Comparison of ENCODE assay signal across 26 mouse cellular contexts in genomic region chr4:4300189-4300879, GRCm38 (mm10).
DNase-seq lines count a peak whose midpoint lies in the region; ATAC-seq and TF ChIP-seq lines count a peak whose summit lies in the region.
"Had no signal": no experiment of that assay in that cellular context is flagged by ENCODE, and none has a peak within 500 bp of the region (broad histone marks: within the 10 kb centered on the region; RNA-seq: fewer than 3 reads in every experiment).

No protein-coding gene starts in this region.

- WGBS in limb, embryonic 14.5 days = 40% methylated on average over 10 of the region's 10 CpGs
- WGBS in limb, embryonic 10.5 days = 85% methylated on average over 10 of the region's 10 CpGs
- 53% methylated on average over 10 of the region's 10 CpGs for WGBS in embryonic facial prominence, embryonic 14.5 days
- 45% methylated on average over 10 of the region's 10 CpGs for WGBS in intestine, postnatal 0 days
- 86% methylated on average over 10 of the region's 10 CpGs for WGBS in kidney, embryonic 14.5 days

- DNase-seq in limb, embryonic 14.5 days (ENCODE audit: low spot score) = peak; percentile 7
- DNase-seq in limb, embryonic 10.5 days (ENCODE audit: low spot score) = no peak
- peak; percentile 23 for DNase-seq in embryonic facial prominence, embryonic 14.5 days (ENCODE audit: low spot score)
- no peak for DNase-seq in urinary bladder, postnatal 36 days (ENCODE audit: low spot score in 2 of 2)
- DNase-seq: B cell, adult 2 months; cerebellum, adult 18-20 months; cerebellum, adult 9-10 months; cerebellum, postnatal 14 days; forebrain, postnatal 0 days; gastrocnemius, postnatal 25 days; heart, adult 18-20 months; heart, postnatal 10 days; heart, postnatal 36 days had no signal

- TF ChIP-seq CTCF in intestine, postnatal 0 days (IDR thresholded peaks at IDR 0.05; ENCODE audit: low read depth) = no peak

- no peaks in the 10 kb centered on the region for H3K9me3 ChIP-seq in limb, embryonic 14.5 days (ENCODE audit: control insufficient read depth, low read length)
- no peaks in the 10 kb centered on the region for H3K9me3 ChIP-seq in limb, embryonic 10.5 days (replicated peaks)
- H3K9me3 ChIP-seq in embryonic facial prominence, embryonic 14.5 days (ENCODE audit: control insufficient read depth, low read length) = no peaks in the 10 kb centered on the region
- H3K9me3 ChIP-seq in intestine, postnatal 0 days (ENCODE audit: control insufficient read depth) = no peaks in the 10 kb centered on the region
- no peaks in the 10 kb centered on the region for H3K9me3 ChIP-seq in kidney, embryonic 14.5 days (ENCODE audit: control insufficient read depth, low read length)
- H3K9me3 ChIP-seq: embryonic facial prominence, embryonic 15.5 days; G1E; heart, embryonic 12.5 days; heart, embryonic 15.5 days; hindbrain, embryonic 10.5 days had no signal

- H3K4me3 ChIP-seq in limb, embryonic 14.5 days (replicated peaks; ENCODE audit: low read length) = no peak overlapping the region
- no peak overlapping the region for H3K4me3 ChIP-seq in limb, embryonic 10.5 days
- H3K4me3 ChIP-seq in embryonic facial prominence, embryonic 14.5 days (ENCODE audit: low read depth, low read length) = no peak overlapping the region
- no peak overlapping the region for H3K4me3 ChIP-seq in intestine, postnatal 0 days (ENCODE audit: low read depth, low read length)
- no peak overlapping the region for H3K4me3 ChIP-seq in kidney, embryonic 14.5 days (ENCODE audit: low read length)
- H3K4me3 ChIP-seq: embryonic facial prominence, embryonic 15.5 days; gastrocnemius, adult 2 months; heart, embryonic 12.5 days; heart, embryonic 15.5 days; hindbrain, embryonic 10.5 days had no signal

- no peak overlapping the region for H3K27ac ChIP-seq in limb, embryonic 14.5 days (replicated peaks; ENCODE audit: low read depth, low read length)
- no peak overlapping the region for H3K27ac ChIP-seq in limb, embryonic 10.5 days
- no peak overlapping the region for H3K27ac ChIP-seq in embryonic facial prominence, embryonic 14.5 days (replicated peaks; ENCODE audit: low read depth, low read length)
- 0 out of 2 replicates have a peak overlapping the region, but pooled peaks have one; percentile 15 for H3K27ac ChIP-seq in intestine, postnatal 0 days (ENCODE audit: low read depth, low read length)
- H3K27ac ChIP-seq in kidney, embryonic 14.5 days (ENCODE audit: low read depth, low read length) = no peak overlapping the region
- H3K27ac ChIP-seq: embryonic facial prominence, embryonic 15.5 days; gastrocnemius, adult 2 months; heart, embryonic 15.5 days; hindbrain, embryonic 10.5 days; hindbrain, embryonic 14.5 days; hindbrain, postnatal 0 days had no signal

- no peak for TF ChIP-seq POLR2A in limb, embryonic 14.5 days (IDR thresholded peaks at IDR 0.05; ENCODE audit: borderline replicate concordance, extremely low read depth, insufficient read depth, insufficient read length)

- ATAC-seq in limb, embryonic 14.5 days (ENCODE audit: low FRiP score, low read depth) = 0 out of 2 replicates have a peak, but pooled peaks have one; percentile 41
- no peak for ATAC-seq in embryonic facial prominence, embryonic 14.5 days (ENCODE audit: low read depth)
- ATAC-seq in intestine, postnatal 0 days = peak; percentile 98
- no peak for ATAC-seq in kidney, embryonic 14.5 days (ENCODE audit: low FRiP score, low TSS enrichment)
- ATAC-seq: forebrain, embryonic 14.5 days; forebrain, postnatal 0 days; hindbrain, postnatal 0 days; Patski had no signal

- no peaks in the 10 kb centered on the region for H3K27me3 ChIP-seq in limb, embryonic 14.5 days (ENCODE audit: control insufficient read depth, insufficient read depth, low read length)
- no peaks in the 10 kb centered on the region for H3K27me3 ChIP-seq in limb, embryonic 10.5 days (ENCODE audit: low read depth, poor library complexity, severe bottlenecking)
- no peaks in the 10 kb centered on the region for H3K27me3 ChIP-seq in embryonic facial prominence, embryonic 14.5 days (replicated peaks; ENCODE audit: control insufficient read depth, insufficient read depth, low read length)
- no peaks in the 10 kb centered on the region for H3K27me3 ChIP-seq in intestine, postnatal 0 days (replicated peaks; ENCODE audit: control insufficient read depth, insufficient read depth, low read length)
- H3K27me3 ChIP-seq in kidney, embryonic 14.5 days (ENCODE audit: control insufficient read depth, insufficient read depth, low read length) = no peaks in the 10 kb centered on the region
- H3K27me3 ChIP-seq: CH12.LX; embryonic facial prominence, embryonic 15.5 days; heart, embryonic 12.5 days; heart, embryonic 15.5 days; Patski had no signal

- no peaks in the 10 kb centered on the region for H3K36me3 ChIP-seq in limb, embryonic 14.5 days (ENCODE audit: control insufficient read depth, insufficient read depth, low read length)
- H3K36me3 ChIP-seq in limb, embryonic 10.5 days = no peaks in the 10 kb centered on the region
- H3K36me3 ChIP-seq in embryonic facial prominence, embryonic 14.5 days (ENCODE audit: control insufficient read depth, insufficient read depth, low read length) = no peaks in the 10 kb centered on the region
- no peaks in the 10 kb centered on the region for H3K36me3 ChIP-seq in intestine, postnatal 0 days (ENCODE audit: control insufficient read depth, insufficient read depth)
- no peaks in the 10 kb centered on the region for H3K36me3 ChIP-seq in kidney, embryonic 14.5 days (ENCODE audit: control insufficient read depth, insufficient read depth, low read length)
- H3K36me3 ChIP-seq: embryonic facial prominence, embryonic 15.5 days; G1E; heart, embryonic 12.5 days; heart, embryonic 15.5 days; hindbrain, embryonic 10.5 days had no signal

- no peak overlapping the region for H3K9ac ChIP-seq in limb, embryonic 14.5 days (ENCODE audit: low read depth, low read length, severe bottlenecking)
- H3K9ac ChIP-seq in embryonic facial prominence, embryonic 14.5 days (ENCODE audit: low read depth, low read length) = no peak overlapping the region
- H3K9ac ChIP-seq in intestine, postnatal 0 days (ENCODE audit: low read depth, low read length) = no peak overlapping the region
- H3K9ac ChIP-seq in kidney, embryonic 14.5 days (ENCODE audit: low read depth, low read length) = no peak overlapping the region
- H3K9ac ChIP-seq: embryonic facial prominence, embryonic 15.5 days; forebrain, postnatal 0 days; heart, embryonic 12.5 days; heart, embryonic 15.5 days; hindbrain, embryonic 14.5 days had no signal

- no peak overlapping the region for H3K4me2 ChIP-seq in limb, embryonic 14.5 days (replicated peaks; ENCODE audit: low read depth, low read length, severe bottlenecking)
- H3K4me2 ChIP-seq in embryonic facial prominence, embryonic 14.5 days (ENCODE audit: low read depth, low read length) = no peak overlapping the region
- H3K4me2 ChIP-seq in intestine, postnatal 0 days (replicated peaks; ENCODE audit: low read depth) = peak overlapping the region; percentile 48
- H3K4me2 ChIP-seq in kidney, embryonic 14.5 days (replicated peaks; ENCODE audit: low read depth, low read length) = no peak overlapping the region
- H3K4me2 ChIP-seq: embryonic facial prominence, embryonic 15.5 days; heart, embryonic 12.5 days; heart, embryonic 15.5 days; hindbrain, embryonic 14.5 days had no signal

- H3K4me1 ChIP-seq in limb, embryonic 14.5 days (ENCODE audit: control insufficient read depth, insufficient read depth, low read length) = 0 out of 2 replicates have a peak, but pooled peaks cover 2% of the 10 kb centered on the region
- no peaks in the 10 kb centered on the region for H3K4me1 ChIP-seq in limb, embryonic 10.5 days
- H3K4me1 ChIP-seq in embryonic facial prominence, embryonic 14.5 days (ENCODE audit: control insufficient read depth, insufficient read depth, low read length) = no peaks in the 10 kb centered on the region
- H3K4me1 ChIP-seq in intestine, postnatal 0 days (replicated peaks; ENCODE audit: control insufficient read depth, insufficient read depth, low read length) = no peaks in the 10 kb centered on the region
- no peaks in the 10 kb centered on the region for H3K4me1 ChIP-seq in kidney, embryonic 14.5 days (ENCODE audit: control insufficient read depth, insufficient read depth, low read length)
- H3K4me1 ChIP-seq: embryonic facial prominence, embryonic 15.5 days; heart, embryonic 12.5 days; heart, embryonic 15.5 days; hindbrain, embryonic 10.5 days had no signal

Comparison
In these comparisons a context has a peak if more than half of its experiments do, and no peak if none do; other contexts are left out.
1. DNase-seq: peak in limb, embryonic 14.5 days (single experiment) and embryonic facial prominence, embryonic 14.5 days (single experiment); none in limb, embryonic 10.5 days (single experiment) and urinary bladder, postnatal 36 days (0 of 2).
2. ATAC-seq: peak in limb, embryonic 14.5 days (single experiment) and intestine, postnatal 0 days (single experiment); none in embryonic facial prominence, embryonic 14.5 days (single experiment) and kidney, embryonic 14.5 days (single experiment).